Mouse (Mus musculus) testis, postnatal 10 days (tissue): Measurements from ENCODE around the gene Haus5.

Source experiments
- DNase-seq: peaks from one replicate; pipeline ENCODE4 v3.0.0; 2021; ENCODE audit warnings: low spot score

Gene Haus5

GRCm38 (mm10) chr7:30664529-30665200 is at the start of gene Haus5:
TSS of gene Haus5 (minus strand) at chr7:30664994.
- peak; percentile 93 for DNase-seq

GRCm38 (mm10) chr7:30711942-30712341 is 47.1 kb upstream of the Haus5 start, which contains the start of gene Atp4a:
TSS of gene Atp4a (plus strand) at chr7:30712209.
- DNase-seq = no peak

GRCm38 (mm10) chr7:30707441-30707840 is 42.6 kb upstream of the Haus5 start:
- no peak for DNase-seq

GRCm38 (mm10) chr7:30706214-30706882 is 41.6 kb upstream of the Haus5 start:
- no peak for DNase-seq

GRCm38 (mm10) chr7:30698589-30698988 is 33.8 kb upstream of the Haus5 start, which contains the start of gene 2200002J24Rik:
TSS of gene 2200002J24Rik (plus strand) at chr7:30698926.
- DNase-seq = peak; percentile 82

GRCm38 (mm10) chr7:30698101-30698500 is 33.3 kb upstream of the Haus5 start:
- no peak for DNase-seq

- no peak for DNase-seq
Measured at GRCm38 (mm10) chr7:30688325-30688724, 23.5 kb upstream of the Haus5 start.

- no peak for DNase-seq
Measured at GRCm38 (mm10) chr7:30683425-30683824, 18.6 kb upstream of the Haus5 start.

GRCm38 (mm10) chr7:30681897-30682296 is 17.1 kb upstream of the Haus5 start:
- peak; percentile 72 for DNase-seq

- peak; percentile 68 for DNase-seq
Measured at GRCm38 (mm10) chr7:30678263-30678975, 13.6 kb upstream of the Haus5 start.

GRCm38 (mm10) chr7:30671480-30671879 is 6.7 kb upstream of the Haus5 start, which contains the start of gene Pmis2:
TSS of gene Pmis2 (minus strand) at chr7:30671605.
- DNase-seq = no peak

GRCm38 (mm10) chr7:30669229-30669628 is 4.4 kb upstream of the Haus5 start:
- no peak for DNase-seq

- no peak for DNase-seq
Measured at GRCm38 (mm10) chr7:30665321-30665720, 527 bp upstream of the Haus5 start.

GRCm38 (mm10) chr7:30649591-30650540 is 14.9 kb downstream of the Haus5 start, which contains the start of gene Rbm42:
TSS of gene Rbm42 (minus strand) at chr7:30650317.
- peak; percentile 98 for DNase-seq

GRCm38 (mm10) chr7:30639083-30639482 is 25.7 kb downstream of the Haus5 start:
- DNase-seq = no peak

- no peak for DNase-seq
Measured at GRCm38 (mm10) chr7:30636395-30636794, 28.4 kb downstream of the Haus5 start.

GRCm38 (mm10) chr7:30635752-30636151 is 29.0 kb downstream of the Haus5 start, which contains the start of gene Etv2:
TSS of gene Etv2 (minus strand) at chr7:30635852.
- DNase-seq = no peak

- peak; percentile 84 for DNase-seq
Measured at GRCm38 (mm10) chr7:30634621-30635020, 30.2 kb downstream of the Haus5 start.

GRCm38 (mm10) chr7:30633762-30634412 is 30.9 kb downstream of the Haus5 start:
- no peak for DNase-seq

- DNase-seq = no peak
Measured at GRCm38 (mm10) chr7:30629013-30629412, 35.8 kb downstream of the Haus5 start.

- DNase-seq = no peak
Measured at GRCm38 (mm10) chr7:30626647-30627046, 38.1 kb downstream of the Haus5 start.
